Mouse (Mus musculus) mesoderm, embryonic 11.5 days (tissue): Measurements from ENCODE around the gene Zcchc7.
"Not testable (repeated sequence)": the region's sequence is repeated elsewhere in the genome, so short reads cannot be mapped to it uniquely, and the experiment has no call there.

Experiments
- DNase-seq: peaks from one replicate; pipeline ENCODE4 v3.0.0-alpha.2; 2012; ENCODE audit warnings: low read depth, low spot score

The Zcchc7 gene

GRCm38 (mm10) chr4:44757131-44757530 is 1.5 kb downstream of the Zcchc7 start:
- not testable (repeated sequence) for DNase-seq

- DNase-seq = no peak
Observed at GRCm38 (mm10) chr4:44774890-44775289, 19.2 kb downstream of the Zcchc7 start.

- peak; percentile 4 for DNase-seq
Observed at GRCm38 (mm10) chr4:44776651-44777050, 21.0 kb downstream of the Zcchc7 start.

GRCm38 (mm10) chr4:44777101-44777500 is 21.4 kb downstream of the Zcchc7 start:
- no peak for DNase-seq

- no peak for DNase-seq
Observed at GRCm38 (mm10) chr4:44777711-44778110, 22.0 kb downstream of the Zcchc7 start.

- DNase-seq = peak; percentile 41
Observed at GRCm38 (mm10) chr4:44778316-44778715, 22.6 kb downstream of the Zcchc7 start.

GRCm38 (mm10) chr4:44780462-44781157 is 24.9 kb downstream of the Zcchc7 start:
- DNase-seq = no peak

GRCm38 (mm10) chr4:44781494-44781893 is 25.8 kb downstream of the Zcchc7 start:
- no peak for DNase-seq

GRCm38 (mm10) chr4:44783566-44784292 is 28.1 kb downstream of the Zcchc7 start:
- no peak for DNase-seq

GRCm38 (mm10) chr4:44812855-44813254 is 57.2 kb downstream of the Zcchc7 start:
- DNase-seq = no peak

- peak; percentile 20 for DNase-seq
Observed at GRCm38 (mm10) chr4:44813770-44814169, 58.1 kb downstream of the Zcchc7 start.

- DNase-seq = no peak
Observed at GRCm38 (mm10) chr4:44816584-44816983, 60.9 kb downstream of the Zcchc7 start.

- DNase-seq = no peak
Observed at GRCm38 (mm10) chr4:44830609-44831008, 74.9 kb downstream of the Zcchc7 start.

- DNase-seq = peak; percentile 80
Observed at GRCm38 (mm10) chr4:44851835-44852251, 96.2 kb downstream of the Zcchc7 start.

- no peak for DNase-seq
Observed at GRCm38 (mm10) chr4:44871591-44871990, 115.9 kb downstream of the Zcchc7 start.

GRCm38 (mm10) chr4:44872048-44872447 is 116.4 kb downstream of the Zcchc7 start:
- no peak for DNase-seq

GRCm38 (mm10) chr4:44880065-44880623 is 124.5 kb downstream of the Zcchc7 start:
- peak; percentile 11 for DNase-seq

GRCm38 (mm10) chr4:44886143-44886542 is 130.5 kb downstream of the Zcchc7 start:
- DNase-seq = no peak

GRCm38 (mm10) chr4:44891344-44891743 is 135.7 kb downstream of the Zcchc7 start:
- DNase-seq = no peak

- DNase-seq = peak; percentile 45
Observed at GRCm38 (mm10) chr4:44905651-44906271, 150.1 kb downstream of the Zcchc7 start.

GRCm38 (mm10) chr4:44906399-44906798 is 150.7 kb downstream of the Zcchc7 start:
- DNase-seq = no peak

- no peak for DNase-seq
Observed at GRCm38 (mm10) chr4:44910065-44910464, 154.4 kb downstream of the Zcchc7 start.
